Mouse (Mus musculus): Measurements from ENCODE around the gene Slc39a10. TPM values are rescaled to one million over a fixed set of nuclear protein-coding genes. Genes with fewer than 3 reads are reported as not detected.

The Slc39a10 gene
- polyA plus RNA-seq, 1 experiment from 2014 or later = 21.6 TPM

- Histone ChIP-seq H3K27ac (replicated peaks) (no peak overlapping the region), H3K4me1 (replicated peaks; ENCODE audit: control insufficient read depth, insufficient read depth) (no peaks in the 10 kb centered on the region), H3K4me3 (ENCODE audit: low read depth, low read length) (no peak overlapping the region), H3K9ac (ENCODE audit: low read length) (no peak overlapping the region), H3K9me3 (ENCODE audit: control insufficient read depth, low read length) (no peaks in the 10 kb centered on the region), H3K4me2 (replicated peaks; ENCODE audit: low read depth) (no peak overlapping the region), H3K27me3 (ENCODE audit: control insufficient read depth, insufficient read depth, low read length) (no peaks in the 10 kb centered on the region), H3K36me3 (ENCODE audit: control insufficient read depth, insufficient read depth, low read length) (no peaks in the 10 kb centered on the region)
- ATAC-seq (ENCODE audit: low FRiP score, low TSS enrichment) (no peak), DNase-seq (ENCODE audit: low spot score) (no peak)
- 70% methylated on average over 5 of the region's 5 CpGs for WGBS
- TF ChIP-seq CTCF (IDR thresholded peaks at IDR 0.05; ENCODE audit: low read depth) (no peak), EP300 (optimal IDR thresholded peaks at IDR 0.05) (no peak)
Observed at GRCm38 (mm10) chr1:46905706-46906105, 13.1 kb upstream of the Slc39a10 start.

GRCm38 (mm10) chr1:46902102-46902683, 9.5 kb upstream of the Slc39a10 start:
- no peak overlapping the region for H3K4me3 ChIP-seq (ENCODE audit: low read depth, low read length)
- H3K4me2 ChIP-seq (replicated peaks; ENCODE audit: low read depth) = no peak overlapping the region
- 0 out of 2 replicates have a peak, but pooled peaks have one; percentile 24 for ATAC-seq (ENCODE audit: low FRiP score, low TSS enrichment)
- no peak for TF ChIP-seq CTCF (IDR thresholded peaks at IDR 0.05; ENCODE audit: low read depth)
- TF ChIP-seq EP300 (optimal IDR thresholded peaks at IDR 0.05) = peak; percentile 59
- 35% methylated on average over 2 of the region's 2 CpGs for WGBS
- H3K36me3 ChIP-seq (ENCODE audit: control insufficient read depth, insufficient read depth, low read length) = no peaks in the 10 kb centered on the region
- no peaks in the 10 kb centered on the region for H3K4me1 ChIP-seq (replicated peaks; ENCODE audit: control insufficient read depth, insufficient read depth)
- no peak overlapping the region for H3K27ac ChIP-seq (replicated peaks)
- DNase-seq (ENCODE audit: low spot score) = no peak
- no peak overlapping the region for H3K9ac ChIP-seq (ENCODE audit: low read length)
- no peaks in the 10 kb centered on the region for H3K27me3 ChIP-seq (ENCODE audit: control insufficient read depth, insufficient read depth, low read length)
- H3K9me3 ChIP-seq (ENCODE audit: control insufficient read depth, low read length) = no peaks in the 10 kb centered on the region

- no peaks in the 10 kb centered on the region for H3K36me3 ChIP-seq (ENCODE audit: control insufficient read depth, insufficient read depth, low read length)
- ATAC-seq (ENCODE audit: low FRiP score, low TSS enrichment) (no peak), DNase-seq (ENCODE audit: low spot score) (no peak)
- H3K9ac ChIP-seq (ENCODE audit: low read length) = no peak overlapping the region
- 18% methylated on average over 7 of the region's 7 CpGs for whole genome bisulfite sequencing
- no peak overlapping the region for H3K4me3 ChIP-seq (ENCODE audit: low read depth, low read length)
- no peak overlapping the region for H3K4me2 ChIP-seq (replicated peaks; ENCODE audit: low read depth)
- no peaks in the 10 kb centered on the region for H3K4me1 ChIP-seq (replicated peaks; ENCODE audit: control insufficient read depth, insufficient read depth)
- no peaks in the 10 kb centered on the region for H3K27me3 ChIP-seq (ENCODE audit: control insufficient read depth, insufficient read depth, low read length)
- TF ChIP-seq EP300 (optimal IDR thresholded peaks at IDR 0.05) (no peak), CTCF (IDR thresholded peaks at IDR 0.05; ENCODE audit: low read depth) (no peak)
- peak overlapping the region; percentile 59 for H3K27ac ChIP-seq (replicated peaks)
- H3K9me3 ChIP-seq (ENCODE audit: control insufficient read depth, low read length) = no peaks in the 10 kb centered on the region
Observed at GRCm38 (mm10) chr1:46894281-46894842, 1.7 kb upstream of the Slc39a10 start.

- no peak overlapping the region for H3K9ac ChIP-seq (ENCODE audit: low read length)
- no peaks in the 10 kb centered on the region for H3K36me3 ChIP-seq (ENCODE audit: control insufficient read depth, insufficient read depth, low read length)
- no peak overlapping the region for H3K4me3 ChIP-seq (ENCODE audit: low read depth, low read length)
- ATAC-seq (ENCODE audit: low FRiP score, low TSS enrichment) (no peak), DNase-seq (ENCODE audit: low spot score) (no peak)
- WGBS = 28% methylated on average over 4 of the region's 4 CpGs
- H3K9me3 ChIP-seq (ENCODE audit: control insufficient read depth, low read length) = no peaks in the 10 kb centered on the region
- H3K4me2 ChIP-seq (replicated peaks; ENCODE audit: low read depth) = 0 out of 2 replicates have a peak overlapping the region, but pooled peaks have one; percentile 18
- H3K27ac ChIP-seq (replicated peaks) = peak overlapping the region; percentile 72; the same call in 1 of the 2 replicates
- TF ChIP-seq EP300 (optimal IDR thresholded peaks at IDR 0.05) (no peak), CTCF (IDR thresholded peaks at IDR 0.05; ENCODE audit: low read depth) (no peak)
- H3K4me1 ChIP-seq (replicated peaks; ENCODE audit: control insufficient read depth, insufficient read depth) = no peaks in the 10 kb centered on the region
- no peaks in the 10 kb centered on the region for H3K27me3 ChIP-seq (ENCODE audit: control insufficient read depth, insufficient read depth, low read length)
Observed at GRCm38 (mm10) chr1:46888726-46889125, 3.9 kb downstream of the Slc39a10 start.

GRCm38 (mm10) chr1:46888324-46888723, 4.3 kb downstream of the Slc39a10 start:
- no peak overlapping the region for H3K9ac ChIP-seq (ENCODE audit: low read length)
- WGBS = 12% methylated on average over 2 of the region's 2 CpGs
- no peaks in the 10 kb centered on the region for H3K27me3 ChIP-seq (ENCODE audit: control insufficient read depth, insufficient read depth, low read length)
- peak overlapping the region; percentile 38 for H3K4me2 ChIP-seq (replicated peaks; ENCODE audit: low read depth)
- H3K4me1 ChIP-seq (replicated peaks; ENCODE audit: control insufficient read depth, insufficient read depth) = no peaks in the 10 kb centered on the region
- peak overlapping the region; percentile 58; the same call in 1 of the 2 replicates for H3K27ac ChIP-seq (replicated peaks)
- H3K4me3 ChIP-seq (ENCODE audit: low read depth, low read length) = no peak overlapping the region; the same call in 1 of the 2 replicates
- TF ChIP-seq EP300 (optimal IDR thresholded peaks at IDR 0.05) = no peak
- no peak for TF ChIP-seq CTCF (IDR thresholded peaks at IDR 0.05; ENCODE audit: low read depth)
- H3K36me3 ChIP-seq (ENCODE audit: control insufficient read depth, insufficient read depth, low read length) = no peaks in the 10 kb centered on the region
- H3K9me3 ChIP-seq (ENCODE audit: control insufficient read depth, low read length) = no peaks in the 10 kb centered on the region
- ATAC-seq (ENCODE audit: low FRiP score, low TSS enrichment) = peak; percentile 66
- DNase-seq (ENCODE audit: low spot score) = no peak

- Histone ChIP-seq H3K9ac (ENCODE audit: low read length) (no peak overlapping the region), H3K4me3 (ENCODE audit: low read depth, low read length) (peak overlapping the region; percentile 6; the same call in 1 of the 2 replicates), H3K4me1 (replicated peaks; ENCODE audit: control insufficient read depth, insufficient read depth) (no peaks in the 10 kb centered on the region), H3K36me3 (ENCODE audit: control insufficient read depth, insufficient read depth, low read length) (no peaks in the 10 kb centered on the region), H3K27me3 (ENCODE audit: control insufficient read depth, insufficient read depth, low read length) (no peaks in the 10 kb centered on the region), H3K4me2 (replicated peaks; ENCODE audit: low read depth) (peak overlapping the region; percentile 38), H3K9me3 (ENCODE audit: control insufficient read depth, low read length) (no peaks in the 10 kb centered on the region), H3K27ac (replicated peaks) (peak overlapping the region; percentile 58)
- ATAC-seq (ENCODE audit: low FRiP score, low TSS enrichment) = peak; percentile 83
- DNase-seq (ENCODE audit: low spot score) = no peak
- 14% methylated on average over 6 of the region's 6 CpGs for WGBS
- TF ChIP-seq EP300 (optimal IDR thresholded peaks at IDR 0.05) (no peak), CTCF (IDR thresholded peaks at IDR 0.05; ENCODE audit: low read depth) (no peak)
Observed at GRCm38 (mm10) chr1:46887908-46888307, 4.7 kb downstream of the Slc39a10 start.
